ENCODE assay signal across 8 mouse cellular contexts in genomic region chr1:175691686-175692245, GRCm38 (mm10). TPM values are rescaled to one million over a fixed set of nuclear protein-coding genes. Genes with fewer than 3 reads are reported as not detected.
A peak's percentile ranks its signal among the peaks of the same experiment; 100 is the strongest.
DNase-seq lines count a peak whose midpoint lies in the region; ATAC-seq and TF ChIP-seq lines count a peak whose summit lies in the region.

No protein-coding gene starts in this region.

- no peaks in the 10 kb centered on the region for H3K27me3 ChIP-seq in heart, embryonic 11.5 days (ENCODE audit: control insufficient read depth, insufficient read depth, low read length)
- H3K27me3 ChIP-seq in forebrain, embryonic 16.5 days (replicated peaks; ENCODE audit: control insufficient read depth, insufficient read depth, low read length), result no peaks in the 10 kb centered on the region
- H3K27me3 ChIP-seq in limb, embryonic 15.5 days, result no peaks in the 10 kb centered on the region

- TF ChIP-seq POLR2A in olfactory bulb, adult 2 months (IDR thresholded peaks at IDR 0.05; ENCODE audit: insufficient read depth, low read depth, low read length), result no peak

- no peak for TF ChIP-seq CTCF in olfactory bulb, adult 2 months (IDR thresholded peaks at IDR 0.05; ENCODE audit: insufficient read depth, low read depth, low read length)

- H3K9ac ChIP-seq in heart, embryonic 11.5 days (ENCODE audit: low read depth, low read length), result peak overlapping the region; percentile 87
- peak overlapping the region; percentile 73 for H3K9ac ChIP-seq in forebrain, embryonic 16.5 days (replicated peaks; ENCODE audit: low read depth, low read length)
- peak overlapping the region; percentile 74 for H3K9ac ChIP-seq in limb, embryonic 15.5 days

- no peaks in the 10 kb centered on the region for H3K9me3 ChIP-seq in heart, embryonic 11.5 days (replicated peaks; ENCODE audit: control insufficient read depth, low read length)
- H3K9me3 ChIP-seq in forebrain, embryonic 16.5 days (ENCODE audit: control insufficient read depth, low read length), result no peaks in the 10 kb centered on the region
- H3K9me3 ChIP-seq in limb, embryonic 15.5 days, result no peaks in the 10 kb centered on the region

- H3K27ac ChIP-seq in heart, embryonic 11.5 days (ENCODE audit: low read depth, low read length), result peak overlapping the region; percentile 80
- peak overlapping the region; percentile 86 for H3K27ac ChIP-seq in forebrain, embryonic 16.5 days (ENCODE audit: low read length)
- H3K27ac ChIP-seq in limb, embryonic 15.5 days, result peak overlapping the region; percentile 86
- no peak overlapping the region for H3K27ac ChIP-seq in olfactory bulb, adult 2 months (ENCODE audit: insufficient read depth, low read depth, low read length)

- 2% methylated on average over 22 of the region's 22 CpGs for WGBS in heart, embryonic 11.5 days (ENCODE audit: insufficient replicate concordance)
- under 1% methylated on average over 22 of the region's 22 CpGs for WGBS in forebrain, embryonic 16.5 days
- 2% methylated on average over 22 of the region's 22 CpGs for WGBS in limb, embryonic 15.5 days
- WGBS in olfactory bulb, adult 2 months, result under 1% methylated on average over 22 of the region's 22 CpGs

- H3K36me3 ChIP-seq in heart, embryonic 11.5 days (ENCODE audit: control insufficient read depth, insufficient read depth, low read length), result no peaks in the 10 kb centered on the region; the same call in 1 of the 2 replicates
- H3K36me3 ChIP-seq in forebrain, embryonic 16.5 days (ENCODE audit: control insufficient read depth, insufficient read depth), result 0 out of 2 replicates have a peak, but pooled peaks cover 3% of the 10 kb centered on the region
- 0 out of 2 replicates have a peak, but pooled peaks cover 9% of the 10 kb centered on the region for H3K36me3 ChIP-seq in limb, embryonic 15.5 days

- no peak for DNase-seq in heart, postnatal 25 days (ENCODE audit: low spot score)
- peak; percentile 25 for DNase-seq in MN1 (ENCODE audit: low spot score)
- no peak for DNase-seq in thymus, postnatal 36 days
- no peak for DNase-seq in left cerebral cortex, adult 18-20 months (ENCODE audit: low spot score in 2 of 2)

- ATAC-seq in heart, embryonic 11.5 days (replicated peaks; ENCODE audit: insufficient number of reproducible peaks, low FRiP score, low TSS enrichment), result peak; percentile 0; the same call in 1 of the 2 replicates
- no peak for ATAC-seq in forebrain, embryonic 16.5 days
- no peak for ATAC-seq in limb, embryonic 15.5 days (ENCODE audit: insufficient number of reproducible peaks, low FRiP score, low TSS enrichment, low read depth)

- peaks cover 13% of the 10 kb centered on the region for H3K4me1 ChIP-seq in heart, embryonic 11.5 days (ENCODE audit: control insufficient read depth, insufficient read depth, low read length)
- peaks cover 14% of the 10 kb centered on the region for H3K4me1 ChIP-seq in forebrain, embryonic 16.5 days (replicated peaks; ENCODE audit: control insufficient read depth, insufficient read depth, low read length)
- H3K4me1 ChIP-seq in limb, embryonic 15.5 days, result peaks cover 15% of the 10 kb centered on the region; the same call in 1 of the 2 replicates
- 0 out of 2 replicates have a peak, but pooled peaks cover 3% of the 10 kb centered on the region for H3K4me1 ChIP-seq in olfactory bulb, adult 2 months (ENCODE audit: control insufficient read depth, insufficient read depth, low read length)

- H3K4me3 ChIP-seq in heart, embryonic 11.5 days (ENCODE audit: low read depth, low read length), result peak overlapping the region; percentile 84
- H3K4me3 ChIP-seq in forebrain, embryonic 16.5 days (replicated peaks; ENCODE audit: low read length), result peak overlapping the region; percentile 88
- H3K4me3 ChIP-seq in limb, embryonic 15.5 days, result peak overlapping the region; percentile 75
- H3K4me3 ChIP-seq in olfactory bulb, adult 2 months (ENCODE audit: insufficient read depth, low read depth, low read length), result peak overlapping the region; percentile 96

- intact Hi-C loops in heart, postnatal 25 days (cut with DNase I), result loop anchor here (2.0 to 10.0 kb wide), 3 partner anchors 67 to 233 kb away; partner anchors contain the start of genes Exo1, Fh1 and Gm38100

- H3K4me2 ChIP-seq in heart, embryonic 11.5 days, result peak overlapping the region; percentile 87
- H3K4me2 ChIP-seq in forebrain, embryonic 16.5 days (ENCODE audit: low read length), result peak overlapping the region; percentile 82
- H3K4me2 ChIP-seq in limb, embryonic 15.5 days, result peak overlapping the region; percentile 92

RNA-seq across cellular contexts. Expression of gene Opn3, which starts 0.8 kb away (rescaled TPM):
- 12.5 and 15.0 TPM in 2 replicates for polyA plus RNA-seq in heart, embryonic 11.5 days (2014; fragmentation: Nextera tagmentation; extraction: Ambion mirVana)
- total RNA-seq in heart, postnatal 25 days (2021), result 1 to 10 TPM; 8.5 to 8.9 TPM
- 3.0 and 4.8 TPM in 2 replicates for polyA plus RNA-seq in forebrain, embryonic 16.5 days (2015; fragmentation: Nextera tagmentation; extraction: Ambion mirVana)
- 4.8 and 5.3 TPM in 2 replicates for polyA plus RNA-seq in limb, embryonic 15.5 days (2015; fragmentation: Nextera tagmentation; extraction: Ambion mirVana)
- not detected in 2 replicates for polyA plus RNA-seq in olfactory bulb, adult 2 months (2012; ENCODE audit: insufficient read depth, insufficient read length, low replicate concordance, missing spikeins)
- 1 to 10 TPM; 5.3 to 5.6 TPM for total RNA-seq in left cerebral cortex, adult 18-20 months (2021)

RNA-seq across cellular contexts. Expression of gene Chml, which starts 0.9 kb away (rescaled TPM):
- polyA plus RNA-seq in heart, embryonic 11.5 days (2014; fragmentation: Nextera tagmentation; extraction: Ambion mirVana), result 6.8 and 7.4 TPM in 2 replicates
- 10 to 100 TPM; 10.9 to 13.6 TPM for total RNA-seq in heart, postnatal 25 days (2021)
- 2.1 and 2.3 TPM in 2 replicates for polyA plus RNA-seq in forebrain, embryonic 16.5 days (2015; fragmentation: Nextera tagmentation; extraction: Ambion mirVana)
- 1.4 and 1.5 TPM in 2 replicates for polyA plus RNA-seq in limb, embryonic 15.5 days (2015; fragmentation: Nextera tagmentation; extraction: Ambion mirVana)
- polyA plus RNA-seq in olfactory bulb, adult 2 months (2012; ENCODE audit: insufficient read depth, insufficient read length, low replicate concordance, missing spikeins), result not detected in 2 replicates
- 10 to 100 TPM; 10.8 to 11.4 TPM for total RNA-seq in left cerebral cortex, adult 18-20 months (2021)

RNA-seq across cellular contexts. Expression of gene Wdr64, which starts 6.6 kb away (rescaled TPM):
- polyA plus RNA-seq in heart, embryonic 11.5 days (2014; fragmentation: Nextera tagmentation; extraction: Ambion mirVana), result not detected in 2 replicates
- not detected for total RNA-seq in heart, postnatal 25 days (2021)
- not detected in 2 replicates for polyA plus RNA-seq in forebrain, embryonic 16.5 days (2015; fragmentation: Nextera tagmentation; extraction: Ambion mirVana)
- not detected in 2 replicates for polyA plus RNA-seq in limb, embryonic 15.5 days (2015; fragmentation: Nextera tagmentation; extraction: Ambion mirVana)
- polyA plus RNA-seq in olfactory bulb, adult 2 months (2012; ENCODE audit: insufficient read depth, insufficient read length, low replicate concordance, missing spikeins), result not detected in 2 replicates
- total RNA-seq in left cerebral cortex, adult 18-20 months (2021), result not detected
